Mouse (Mus musculus) liver, adult 2 months (tissue): ENCODE results near the gene Mgea5.

Experiments used
- CTCF ChIP-seq: fragments of 200-500 bp; IDR thresholded peaks from 2 replicates; pipeline ENCODE4 v1.5.1; 2011; ENCODE audit warnings: low read depth, low read length, control low read depth
- POLR2A ChIP-seq: fragments of 200-500 bp; IDR thresholded peaks from 2 replicates; pipeline ENCODE4 v1.6.1; 2011; ENCODE audit warnings: low read length, control low read depth; ENCODE audit not compliant: insufficient read depth; ENCODE audit errors: extremely low read depth

DNA sequence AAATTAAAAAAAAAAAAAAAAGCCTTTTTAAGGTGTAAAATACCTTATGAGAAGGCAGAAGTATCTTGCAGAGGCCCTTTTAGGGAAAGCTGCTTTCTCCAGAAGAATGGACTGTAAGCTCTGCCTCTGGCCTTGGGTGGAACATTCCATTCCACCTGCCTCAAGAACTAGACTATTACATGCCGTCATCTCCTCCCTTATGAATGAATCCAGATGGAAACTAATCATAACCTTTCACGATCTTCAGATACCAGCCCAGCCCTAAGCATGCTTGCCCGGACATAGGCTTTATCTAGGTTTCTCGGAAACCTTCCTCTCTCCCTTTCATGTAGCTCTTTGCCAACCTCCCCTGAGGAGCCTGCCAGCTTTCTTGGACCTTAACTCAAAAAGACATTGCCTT, 4.7 kb upstream of the Mgea5 start:
- no peak for TF ChIP-seq CTCF
- no peak for TF ChIP-seq POLR2A
